Mouse (Mus musculus): Measurements from ENCODE around the gene Slc7a10. TPM values are rescaled to one million over a fixed set of nuclear protein-coding genes. Genes with fewer than 3 reads are reported as not detected.

The Slc7a10 gene
- total and polyA plus RNA-seq, 3 experiments, result not detected

DNA sequence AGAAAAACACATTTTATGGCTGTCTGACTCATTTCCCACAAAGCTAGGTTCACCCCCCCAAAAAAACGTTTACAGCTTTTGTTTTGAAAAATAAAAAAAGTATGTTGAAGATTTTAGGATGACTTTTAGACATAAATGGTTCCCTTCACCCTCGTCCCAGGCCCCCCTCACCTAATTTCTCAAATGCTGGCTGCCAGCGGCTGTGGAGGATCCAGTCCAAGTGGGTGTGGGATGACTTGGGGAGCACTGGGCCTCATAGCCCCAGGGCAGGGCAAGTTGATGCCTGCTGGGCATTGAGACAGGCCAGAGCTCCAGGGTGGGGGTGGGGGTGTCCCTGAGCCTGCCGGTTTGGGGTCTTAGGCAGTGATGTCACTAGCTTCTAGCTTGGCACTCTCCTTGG lies 47.7 kb upstream of the Slc7a10 start:
- no peaks in the 10 kb centered on the region for H3K36me3 ChIP-seq (replicated peaks in 1 of 2; ENCODE audit: control insufficient read depth in 1 of 2, insufficient read depth in 1 of 2, low read length in 1 of 2)
- in situ Hi-C loops (cut with MboI; ENCODE audit: low pct_ligation_motif_present, low pct_unique_long_range_greater_than_20kb, low sequenced_read_pairs) (no loop called here), dilution Hi-C loops (cut with MboI; ENCODE audit: extremely low pct_ligation_motif_present, extremely low pct_unique_long_range_greater_than_20kb, low sequenced_read_pairs) (no loop called here)
- no peak for DNase-seq (ENCODE audit: extremely low read depth)
- H3K27ac ChIP-seq (ENCODE audit: insufficient read depth, low read depth), result no peak overlapping the region
- H3K9me3 ChIP-seq (replicated peaks; ENCODE audit: low read length), result no peaks in the 10 kb centered on the region
- TF ChIP-seq CHD2 (IDR thresholded peaks at IDR 0.05; ENCODE audit: low read length) (no peak), EP300 (IDR thresholded peaks at IDR 0.05; ENCODE audit: low read length) (no peak), ELF1 (IDR thresholded peaks at IDR 0.05; ENCODE audit: low read depth, low read length) (no peak), ETS1 (conservative IDR thresholded peaks at IDR 0.05; ENCODE audit: low read depth, low read length) (no peak)
- no peak overlapping the region for H3K4me3 ChIP-seq (replicated peaks in 1 of 3; ENCODE audit: low read depth in 2 of 3, low read length in 2 of 3, poor library complexity in 1 of 3)
- H3K4me1 ChIP-seq (ENCODE audit: control insufficient read depth in 1 of 2, insufficient read depth in 2 of 2), result peaks cover 12 to 43% of the 10 kb centered on the region in 2 experiments
- H3K4me2 ChIP-seq (ENCODE audit: insufficient read depth, low read depth, poor library complexity, severe bottlenecking), result no peak overlapping the region
- H3K27me3 ChIP-seq (replicated peaks), result no peaks in the 10 kb centered on the region
- H3K79me2 ChIP-seq (replicated peaks; ENCODE audit: control insufficient read depth, extremely low read depth, insufficient read depth, poor library complexity, severe bottlenecking), result no peaks in the 10 kb centered on the region
- H3K9ac ChIP-seq (ENCODE audit: insufficient read depth, low read depth), result no peak overlapping the region

DNA sequence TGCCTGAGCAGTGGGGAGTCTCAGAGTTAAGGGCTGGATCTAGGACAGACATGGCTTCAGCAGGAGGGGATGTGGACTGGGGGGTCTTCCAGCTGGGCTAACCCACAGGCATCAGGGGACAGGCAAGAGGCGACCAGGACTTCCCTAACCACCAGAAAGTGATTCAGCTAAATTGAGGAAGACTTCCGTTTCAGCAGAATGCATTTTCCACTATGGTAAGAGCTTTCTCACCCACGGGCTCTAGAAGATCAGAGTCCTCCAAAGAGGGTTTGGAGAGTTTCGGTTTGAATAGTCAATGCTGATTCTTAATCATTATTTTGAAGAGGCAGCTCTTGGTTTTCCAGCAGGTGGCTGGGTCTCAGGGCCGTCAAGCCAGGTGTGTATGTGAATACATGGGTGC lies 46.3 kb upstream of the Slc7a10 start:
- peak; percentile 60 for DNase-seq (ENCODE audit: extremely low read depth)
- dilution Hi-C loops (cut with MboI; ENCODE audit: extremely low pct_ligation_motif_present, extremely low pct_unique_long_range_greater_than_20kb, low sequenced_read_pairs), result no loop called here
- in situ Hi-C loops (cut with MboI; ENCODE audit: low pct_ligation_motif_present, low pct_unique_long_range_greater_than_20kb, low sequenced_read_pairs), result no loop called here
- TF ChIP-seq MAZ (IDR thresholded peaks at IDR 0.05; ENCODE audit: low read depth, low read length) (no peak), MYC (IDR thresholded peaks at IDR 0.05; ENCODE audit: low read depth, low read length) (no peak), ZC3H11A (IDR thresholded peaks at IDR 0.05; ENCODE audit: low read depth, low read length) (no peak), ETS1 (conservative IDR thresholded peaks at IDR 0.05; ENCODE audit: low read depth, low read length) (peak; percentile 74), IRF4 (IDR thresholded peaks at IDR 0.05; ENCODE audit: low read depth, low read length) (peak; percentile 90), ELF1 (IDR thresholded peaks at IDR 0.05; ENCODE audit: low read depth, low read length) (no peak), E2F4 (IDR thresholded peaks at IDR 0.05; ENCODE audit: insufficient replicate concordance, low read depth, low read length) (no peak), EP300 (IDR thresholded peaks at IDR 0.05; ENCODE audit: low read length) (peak; percentile 94), USF2 (conservative IDR thresholded peaks at IDR 0.05; ENCODE audit: low read depth, low read length) (no peak), PAX5 (IDR thresholded peaks at IDR 0.05; ENCODE audit: low read length) (no peak), CTCF (conservative IDR thresholded peaks at IDR 0.05 in 1 of 2, IDR thresholded peaks at IDR 0.05 in 1 of 2; ENCODE audit: low read depth in 2 of 2, low read length in 2 of 2) (no peak), UBTF (IDR thresholded peaks at IDR 0.05; ENCODE audit: low read depth, low read length) (no peak), POLR2AphosphoS2 (IDR thresholded peaks at IDR 0.05; ENCODE audit: low read depth, low read length) (no peak), CHD2 (IDR thresholded peaks at IDR 0.05; ENCODE audit: low read length) (no peak), MAFK (IDR thresholded peaks at IDR 0.05; ENCODE audit: insufficient replicate concordance, low read length) (peak; percentile 58; the same call in 1 of the 2 replicates), JUN (IDR thresholded peaks at IDR 0.05; ENCODE audit: insufficient read depth, low read depth, low read length) (peak; percentile 73), ZMIZ1 (IDR thresholded peaks at IDR 0.05; ENCODE audit: low read depth, low read length) (no peak), MXI1 (IDR thresholded peaks at IDR 0.05; ENCODE audit: low read depth, low read length) (no peak), NELFE (IDR thresholded peaks at IDR 0.05; ENCODE audit: low read depth, low read length) (no peak), NRF1 (IDR thresholded peaks at IDR 0.05; ENCODE audit: low read depth, low read length) (no peak), KAT2A (IDR thresholded peaks at IDR 0.05; ENCODE audit: insufficient replicate concordance, low read length) (no peak), TCF12 (IDR thresholded peaks at IDR 0.05; ENCODE audit: low read depth, low read length) (peak; percentile 89), RAD21 (IDR thresholded peaks at IDR 0.05; ENCODE audit: low read depth, low read length) (no peak), GABPA (IDR thresholded peaks at IDR 0.05; ENCODE audit: insufficient replicate concordance, low read depth, low read length) (no peak), SIN3A (IDR thresholded peaks at IDR 0.05; ENCODE audit: low read length) (no peak), RCOR1 (conservative IDR thresholded peaks at IDR 0.05; ENCODE audit: low read depth, low read length) (0 out of 2 replicates have a peak, but pooled peaks have one; percentile 51), USF1 (IDR thresholded peaks at IDR 0.05; ENCODE audit: low read depth, low read length) (no peak), POLR2A (IDR thresholded peaks at IDR 0.05; ENCODE audit: low read depth, low read length) (no peak), JUND (conservative IDR thresholded peaks at IDR 0.05; ENCODE audit: low read depth, low read length) (peak; percentile 85), HCFC1 (IDR thresholded peaks at IDR 0.05; ENCODE audit: low read depth, low read length) (no peak), ZNF384 (IDR thresholded peaks at IDR 0.05; ENCODE audit: low read depth, low read length) (no peak), MAX (IDR thresholded peaks at IDR 0.05; ENCODE audit: low read length) (no peak), MEF2A (IDR thresholded peaks at IDR 0.05; ENCODE audit: borderline replicate concordance, low read depth, low read length) (peak; percentile 70; the same call in 1 of the 2 replicates), SMC3 (IDR thresholded peaks at IDR 0.05; ENCODE audit: low read depth, low read length) (no peak)

More for the DNA sequence above, 46.3 kb upstream of the Slc7a10 start:
- H3K79me2 ChIP-seq (replicated peaks; ENCODE audit: control insufficient read depth, extremely low read depth, insufficient read depth, poor library complexity, severe bottlenecking), result no peaks in the 10 kb centered on the region
- H3K4me1 ChIP-seq (ENCODE audit: control insufficient read depth in 1 of 2, insufficient read depth in 2 of 2), result peaks cover 12 to 43% of the 10 kb centered on the region in 2 experiments
- no peak overlapping the region for H3K4me3 ChIP-seq (replicated peaks in 1 of 3; ENCODE audit: low read depth in 2 of 3, low read length in 2 of 3, poor library complexity in 1 of 3)
- no peaks in the 10 kb centered on the region for H3K27me3 ChIP-seq (replicated peaks)
- no peaks in the 10 kb centered on the region for H3K9me3 ChIP-seq (replicated peaks; ENCODE audit: low read length)
- H3K36me3 ChIP-seq (replicated peaks in 1 of 2; ENCODE audit: control insufficient read depth in 1 of 2, insufficient read depth in 1 of 2, low read length in 1 of 2), result no peaks in the 10 kb centered on the region
- no peak overlapping the region for H3K27ac ChIP-seq (ENCODE audit: insufficient read depth, low read depth)
- no peak overlapping the region for H3K4me2 ChIP-seq (ENCODE audit: insufficient read depth, low read depth, poor library complexity, severe bottlenecking)
- H3K9ac ChIP-seq (ENCODE audit: insufficient read depth, low read depth), result no peak overlapping the region

All from CH12.LX (cell line).